18 mouse cellular contexts compared by ENCODE assay signal in the genomic region with DNA sequence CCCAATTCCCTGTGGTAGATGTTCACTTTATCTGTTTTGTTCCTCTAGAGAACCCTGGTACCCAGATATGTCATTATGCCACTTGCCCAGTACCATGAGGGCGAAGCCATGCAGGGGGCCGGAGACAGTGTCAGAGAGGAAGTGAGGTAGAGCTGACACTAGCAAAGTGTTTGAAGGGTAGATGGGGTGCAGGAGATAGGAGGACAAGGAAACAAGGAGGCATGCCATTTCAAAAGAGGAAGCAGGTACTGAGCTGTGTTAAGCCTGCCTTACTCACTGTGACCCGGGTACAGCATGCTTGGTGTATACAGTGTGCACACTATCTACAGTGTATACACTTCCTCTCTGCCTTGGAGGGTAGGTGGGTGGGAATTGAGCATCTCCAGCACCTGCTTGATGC. TPM values are rescaled to one million over a fixed set of nuclear protein-coding genes. Genes with fewer than 3 reads are reported as not detected.
DNase-seq lines count a peak whose midpoint lies in the region; ATAC-seq and TF ChIP-seq lines count a peak whose summit lies in the region.
"Had no signal": no experiment of that assay in that cellular context is flagged by ENCODE, and none has a peak within 500 bp of the region (broad histone marks: within the 10 kb centered on the region; RNA-seq: fewer than 3 reads in every experiment).

No protein-coding gene starts in this region.

- H3K9me3 ChIP-seq in liver, embryonic 13.5 days (replicated peaks) = no peaks in the 10 kb centered on the region
- H3K9me3 ChIP-seq: forebrain, embryonic 15.5 days; hindbrain, embryonic 13.5 days had no signal

- no peak for TF ChIP-seq POLR2A in bone marrow macrophage, adult 2 months (IDR thresholded peaks at IDR 0.05; ENCODE audit: borderline replicate concordance, low read depth, low read length)
- no peak for TF ChIP-seq POLR2A in kidney, adult 2 months (IDR thresholded peaks at IDR 0.05; ENCODE audit: low read depth, low read length)
- no peak for TF ChIP-seq POLR2A in cerebellum, adult 2 months (IDR thresholded peaks at IDR 0.05; ENCODE audit: borderline replicate concordance, insufficient read depth, low read length)

- no peak overlapping the region for H3K27ac ChIP-seq in liver, embryonic 13.5 days
- H3K27ac ChIP-seq in bone marrow macrophage, adult 2 months (ENCODE audit: insufficient read depth, low read depth, low read length) = peak overlapping the region; percentile 94
- H3K27ac ChIP-seq in kidney, adult 2 months (ENCODE audit: insufficient read depth, low read depth, low read length) = no peak overlapping the region
- no peak overlapping the region for H3K27ac ChIP-seq in cerebellum, adult 2 months (ENCODE audit: insufficient read depth, low read length)
- H3K27ac ChIP-seq: forebrain, embryonic 15.5 days; hindbrain, embryonic 13.5 days had no signal

- no peaks in the 10 kb centered on the region for H3K27me3 ChIP-seq in liver, embryonic 13.5 days
- H3K27me3 ChIP-seq in kidney, adult 2 months (replicated peaks; ENCODE audit: control insufficient read depth, insufficient read depth, low read length) = no peaks in the 10 kb centered on the region
- no peaks in the 10 kb centered on the region for H3K27me3 ChIP-seq in cerebellum, adult 2 months (ENCODE audit: control insufficient read depth, insufficient read depth, low read length)
- H3K27me3 ChIP-seq: forebrain, embryonic 15.5 days; hindbrain, embryonic 13.5 days had no signal

- WGBS in liver, embryonic 13.5 days (ENCODE audit: insufficient replicate concordance) = 31% methylated on average over 3 of the region's 3 CpGs
- WGBS in kidney, adult 2 months = 89% methylated on average over 3 of the region's 3 CpGs
- 98% methylated on average over 3 of the region's 3 CpGs for WGBS in cerebellum, adult 2 months

- TF ChIP-seq CTCF in bone marrow macrophage, adult 2 months (IDR thresholded peaks at IDR 0.05; ENCODE audit: low read depth, low read length) = no peak
- TF ChIP-seq CTCF in kidney, adult 2 months (conservative IDR thresholded peaks at IDR 0.05; ENCODE audit: insufficient read depth, insufficient read length, low read depth, low read length) = no peak
- no peak for TF ChIP-seq CTCF in cerebellum, adult 2 months (IDR thresholded peaks at IDR 0.05; ENCODE audit: borderline replicate concordance, insufficient read depth, low read depth, low read length)

- H3K4me3 ChIP-seq in liver, embryonic 13.5 days (replicated peaks) = no peak overlapping the region
- H3K4me3 ChIP-seq in bone marrow macrophage, adult 2 months (ENCODE audit: insufficient read depth, low read length) = no peak overlapping the region
- H3K4me3 ChIP-seq in kidney, adult 2 months (ENCODE audit: insufficient read depth, low read depth, low read length) = no peak overlapping the region
- H3K4me3 ChIP-seq in cerebellum, adult 2 months (replicated peaks; ENCODE audit: insufficient read depth, low read depth, low read length) = no peak overlapping the region
- H3K4me3 ChIP-seq: forebrain, embryonic 15.5 days; hindbrain, embryonic 13.5 days; myocyte had no signal

- no peaks in the 10 kb centered on the region; the same call in 1 of the 2 replicates for H3K36me3 ChIP-seq in liver, embryonic 13.5 days
- H3K36me3 ChIP-seq in kidney, adult 2 months (ENCODE audit: control insufficient read depth, insufficient read depth, low read length) = no peaks in the 10 kb centered on the region
- H3K36me3 ChIP-seq: forebrain, embryonic 15.5 days had no signal

- H3K4me2 ChIP-seq in liver, embryonic 13.5 days = no peak overlapping the region
- H3K4me2 ChIP-seq: forebrain, embryonic 15.5 days; hindbrain, embryonic 13.5 days had no signal

- H3K9ac ChIP-seq in liver, embryonic 13.5 days = no peak overlapping the region
- H3K9ac ChIP-seq: forebrain, embryonic 15.5 days; hindbrain, embryonic 13.5 days had no signal

- no peak for DNase-seq in liver, embryonic 13.5 days
- no peak for DNase-seq in liver
- peak; percentile 66 to 68 for DNase-seq in B cell, adult 2 months
- no peak for DNase-seq in kidney, adult 2 months
- DNase-seq in cerebellum, adult 2 months = no peak
- no peak for DNase-seq in frontal cortex, postnatal 10 days (ENCODE audit: low spot score in 2 of 2)
- DNase-seq: adrenal gland, postnatal 36 days; cerebellum, postnatal 10 days; kidney, postnatal 25 days; lung, adult 18-20 months; right cerebral cortex, postnatal 14 days; thymus, postnatal 25 days had no signal

- ATAC-seq in liver, embryonic 13.5 days (ENCODE audit: low read depth) = peak; percentile 47
- peak; percentile 82 for ATAC-seq in megakaryocyte progenitor cell, adult 5-6 weeks (replicated peaks; ENCODE audit: poor library complexity)
- ATAC-seq: forebrain, embryonic 15.5 days; intestine, embryonic 16.5 days had no signal

- H3K4me1 ChIP-seq in liver, embryonic 13.5 days (replicated peaks) = 0 out of 2 replicates have a peak, but pooled peaks cover 4% of the 10 kb centered on the region
- H3K4me1 ChIP-seq in bone marrow macrophage, adult 2 months (ENCODE audit: control insufficient read depth, insufficient read depth, low read length) = peaks cover 79% of the 10 kb centered on the region
- H3K4me1 ChIP-seq in kidney, adult 2 months (ENCODE audit: control insufficient read depth, insufficient read depth, low read length) = no peaks in the 10 kb centered on the region
- H3K4me1 ChIP-seq in cerebellum, adult 2 months (ENCODE audit: control insufficient read depth, insufficient read depth, low read length) = no peaks in the 10 kb centered on the region
- H3K4me1 ChIP-seq: forebrain, embryonic 15.5 days; hindbrain, embryonic 13.5 days had no signal

RNA-seq across cellular contexts. Expression of gene Atf3, which starts 32.1 kb away (rescaled TPM):
- 1.3 TPM in 2 replicates for polyA plus RNA-seq in liver, embryonic 13.5 days (2015; fragmentation: Nextera tagmentation; extraction: Ambion mirVana)
- polyA plus RNA-seq in bone marrow macrophage, adult 2 months (2012; ENCODE audit: insufficient read depth, insufficient read length, missing spikeins) = 103 and 107 TPM in 2 replicates
- total RNA-seq in megakaryocyte progenitor cell, adult 5-6 weeks (2015) = 2.2 and 8.0 TPM in 2 replicates
- 1.0 and 20.5 TPM in 2 replicates for total RNA-seq in megakaryocyte progenitor cell, adult 5-6 weeks (2017)
- polyA plus RNA-seq in kidney, adult 2 months (2012; rRNA removed) = 1.2 and 1.5 TPM in 2 replicates
- 1.00 and 1.1 TPM in 2 replicates for polyA plus RNA-seq in cerebellum, adult 2 months (2012; rRNA removed)

Comparison
In these comparisons a context has a peak if more than half of its experiments do, and no peak if none do; other contexts are left out.
1. DNase-seq: peak in B cell, adult 2 months (2 of 2); none in liver, embryonic 13.5 days (single experiment), liver (single experiment), kidney, adult 2 months (single experiment), cerebellum, adult 2 months (0 of 2) and frontal cortex, postnatal 10 days (0 of 2).
2. RNA of gene Atf3, which starts 32.1 kb away (polyA plus RNA-seq): 103 to 107 TPM in bone marrow macrophage, adult 2 months; 1.2 to 1.5 TPM in kidney, adult 2 months, 1.3 TPM in liver, embryonic 13.5 days and 1.00 to 1.1 TPM in cerebellum, adult 2 months; every median in the first group is over 10 times any median in the second.